Comparison of ENCODE assay signal across 28 mouse cellular contexts in genomic region chr11:64335456-64335855, GRCm38 (mm10).
DNase-seq lines count a peak whose midpoint lies in the region; ATAC-seq and TF ChIP-seq lines count a peak whose summit lies in the region.
"Had no signal": no experiment of that assay in that cellular context is flagged by ENCODE, and none has a peak within 500 bp of the region (broad histone marks: within the 10 kb centered on the region; RNA-seq: fewer than 3 reads in every experiment).

No protein-coding gene starts in this region.

- DNase-seq in heart, adult 11 months, result peak; percentile 10
- no peak for DNase-seq in heart, adult 2 months
- peak; percentile 65 for DNase-seq in midbrain, embryonic 11.5 days (ENCODE audit: low spot score, missing footprints)
- DNase-seq in neural tube, embryonic 11.5 days (ENCODE audit: low spot score), result peak; percentile 15
- no peak for DNase-seq in layer of hippocampus, adult 9-11 months
- DNase-seq in lung, postnatal 10 days, result no peak
- DNase-seq: adrenal gland, postnatal 10 days; cerebellum, adult 9-11 months; gastrocnemius, postnatal 25 days; kidney, adult 9 months; kidney, postnatal 10 days; lung, embryonic 14.5 days; lung, postnatal 4 days; right cerebral cortex, postnatal 4 days; thymus, adult 18-20 months; thymus, postnatal 36 days had no signal

- H3K9me3 ChIP-seq in midbrain, embryonic 11.5 days (ENCODE audit: control insufficient read depth, low read length), result no peaks in the 10 kb centered on the region
- H3K9me3 ChIP-seq in midbrain, embryonic 13.5 days, result no peaks in the 10 kb centered on the region
- H3K9me3 ChIP-seq in limb, embryonic 12.5 days, result no peaks in the 10 kb centered on the region
- H3K9me3 ChIP-seq in neural tube, embryonic 11.5 days (ENCODE audit: control insufficient read depth, low read length), result no peaks in the 10 kb centered on the region
- H3K9me3 ChIP-seq: embryonic facial prominence, embryonic 12.5 days; liver, embryonic 15.5 days; midbrain, embryonic 15.5 days; neural tube, embryonic 12.5 days had no signal

- no peak overlapping the region for H3K27ac ChIP-seq in heart, adult 2 months
- H3K27ac ChIP-seq in midbrain, embryonic 11.5 days (ENCODE audit: low read depth, low read length), result no peak overlapping the region
- H3K27ac ChIP-seq in midbrain, embryonic 13.5 days, result no peak overlapping the region
- H3K27ac ChIP-seq in limb, embryonic 12.5 days, result peak overlapping the region; percentile 47
- H3K27ac ChIP-seq in neural tube, embryonic 11.5 days (ENCODE audit: low read depth, low read length), result no peak overlapping the region
- H3K27ac ChIP-seq: embryonic facial prominence, embryonic 12.5 days; hindbrain, embryonic 14.5 days; liver, embryonic 15.5 days; midbrain, embryonic 15.5 days; neural tube, embryonic 12.5 days; stomach, postnatal 0 days had no signal

- H3K4me3 ChIP-seq in heart, adult 2 months, result no peak overlapping the region
- no peak overlapping the region for H3K4me3 ChIP-seq in midbrain, embryonic 11.5 days (ENCODE audit: low read depth, low read length)
- no peak overlapping the region for H3K4me3 ChIP-seq in midbrain, embryonic 13.5 days (replicated peaks)
- no peak overlapping the region for H3K4me3 ChIP-seq in limb, embryonic 12.5 days (replicated peaks)
- no peak overlapping the region for H3K4me3 ChIP-seq in neural tube, embryonic 11.5 days (ENCODE audit: low read depth, low read length)
- H3K4me3 ChIP-seq: embryonic facial prominence, embryonic 12.5 days; liver, embryonic 15.5 days; megakaryocyte, embryonic 14.5 days; midbrain, embryonic 15.5 days; neural tube, embryonic 12.5 days had no signal

- H3K4me1 ChIP-seq in heart, adult 2 months (ENCODE audit: control insufficient read depth, insufficient read depth, low read length), result no peaks in the 10 kb centered on the region; the same call in 1 of the 2 replicates
- H3K4me1 ChIP-seq in midbrain, embryonic 11.5 days (ENCODE audit: control insufficient read depth, insufficient read depth, low read length), result no peaks in the 10 kb centered on the region
- no peaks in the 10 kb centered on the region for H3K4me1 ChIP-seq in midbrain, embryonic 13.5 days (replicated peaks)
- H3K4me1 ChIP-seq in limb, embryonic 12.5 days (replicated peaks), result peaks cover 26% of the 10 kb centered on the region
- peaks cover 3% of the 10 kb centered on the region; the same call in 1 of the 2 replicates for H3K4me1 ChIP-seq in neural tube, embryonic 11.5 days (ENCODE audit: control insufficient read depth, insufficient read depth, low read length)
- H3K4me1 ChIP-seq: embryonic facial prominence, embryonic 12.5 days; liver, embryonic 15.5 days; megakaryocyte, embryonic 14.5 days; midbrain, embryonic 15.5 days; neural tube, embryonic 12.5 days had no signal

- no peaks in the 10 kb centered on the region for H3K79me2 ChIP-seq in heart, adult 2 months (replicated peaks; ENCODE audit: control insufficient read depth, insufficient read depth, low read length)

- no peak for ATAC-seq in midbrain, embryonic 11.5 days (ENCODE audit: low FRiP score)
- ATAC-seq in midbrain, embryonic 13.5 days, result no peak
- 0 out of 2 replicates have a peak, but pooled peaks have one; percentile 59 for ATAC-seq in limb, embryonic 12.5 days (ENCODE audit: insufficient number of reproducible peaks, insufficient read depth, low FRiP score, low TSS enrichment, low read depth)
- no peak for ATAC-seq in neural tube, embryonic 11.5 days (ENCODE audit: insufficient read depth, low FRiP score, low TSS enrichment)
- ATAC-seq: forebrain, embryonic 14.5 days; intestine, postnatal 0 days; midbrain, embryonic 15.5 days had no signal

- no peaks in the 10 kb centered on the region for H3K36me3 ChIP-seq in heart, adult 2 months (ENCODE audit: control insufficient read depth, insufficient read depth, low read length)
- no peaks in the 10 kb centered on the region for H3K36me3 ChIP-seq in midbrain, embryonic 11.5 days (ENCODE audit: control insufficient read depth, insufficient read depth, low read length)
- no peaks in the 10 kb centered on the region for H3K36me3 ChIP-seq in midbrain, embryonic 13.5 days
- no peaks in the 10 kb centered on the region for H3K36me3 ChIP-seq in limb, embryonic 12.5 days
- H3K36me3 ChIP-seq in neural tube, embryonic 11.5 days (ENCODE audit: control insufficient read depth, insufficient read depth, low read length), result no peaks in the 10 kb centered on the region
- H3K36me3 ChIP-seq: embryonic facial prominence, embryonic 12.5 days; liver, embryonic 15.5 days; midbrain, embryonic 15.5 days; neural tube, embryonic 12.5 days had no signal

- no peak for TF ChIP-seq EP300 in heart, adult 2 months (IDR thresholded peaks at IDR 0.05; ENCODE audit: insufficient read depth, low read depth, low read length)

- TF ChIP-seq POLR2A in heart, adult 2 months (IDR thresholded peaks at IDR 0.05; ENCODE audit: insufficient read depth, low read depth, low read length), result no peak

- H3K4me2 ChIP-seq in midbrain, embryonic 11.5 days, result no peak overlapping the region
- H3K4me2 ChIP-seq in midbrain, embryonic 13.5 days (replicated peaks), result no peak overlapping the region
- H3K4me2 ChIP-seq in limb, embryonic 12.5 days, result peak overlapping the region; percentile 19; the same call in 1 of the 2 replicates
- no peak overlapping the region for H3K4me2 ChIP-seq in neural tube, embryonic 11.5 days (ENCODE audit: low read depth)
- H3K4me2 ChIP-seq: embryonic facial prominence, embryonic 12.5 days; hindbrain, embryonic 14.5 days; liver, embryonic 15.5 days; lung, embryonic 14.5 days; midbrain, embryonic 15.5 days; neural tube, embryonic 12.5 days had no signal

- H3K27me3 ChIP-seq in heart, adult 2 months (ENCODE audit: control insufficient read depth, insufficient read depth, low read length), result no peaks in the 10 kb centered on the region
- H3K27me3 ChIP-seq in midbrain, embryonic 11.5 days (ENCODE audit: control insufficient read depth, insufficient read depth, low read length), result no peaks in the 10 kb centered on the region
- no peaks in the 10 kb centered on the region for H3K27me3 ChIP-seq in midbrain, embryonic 13.5 days
- peaks cover 2% of the 10 kb centered on the region; the same call in 1 of the 2 replicates for H3K27me3 ChIP-seq in limb, embryonic 12.5 days
- no peaks in the 10 kb centered on the region for H3K27me3 ChIP-seq in neural tube, embryonic 11.5 days (ENCODE audit: control insufficient read depth, insufficient read depth, low read length)
- H3K27me3 ChIP-seq: CH12.LX; embryonic facial prominence, embryonic 12.5 days; liver, embryonic 15.5 days; megakaryocyte, embryonic 14.5 days; midbrain, embryonic 15.5 days; neural tube, embryonic 12.5 days had no signal

- 71% methylated on average over 11 of the region's 11 CpGs for WGBS in heart, adult 2 months
- WGBS in midbrain, embryonic 11.5 days, result 80% methylated on average over 11 of the region's 11 CpGs
- WGBS in midbrain, embryonic 13.5 days, result 79% methylated on average over 11 of the region's 11 CpGs
- 54% methylated on average over 11 of the region's 11 CpGs for WGBS in limb, embryonic 12.5 days
- WGBS in neural tube, embryonic 11.5 days, result 57% methylated on average over 11 of the region's 11 CpGs

- intact Hi-C loops in heart, adult 2 months (cut with DNase I), result no loop called here

- TF ChIP-seq CTCF in heart, adult 2 months (IDR thresholded peaks at IDR 0.05), result no peak

- no peak overlapping the region for H3K9ac ChIP-seq in heart, adult 2 months (ENCODE audit: low read depth, low read length)
- no peak overlapping the region for H3K9ac ChIP-seq in midbrain, embryonic 11.5 days (ENCODE audit: low read length)
- H3K9ac ChIP-seq in midbrain, embryonic 13.5 days (replicated peaks), result no peak overlapping the region
- no peak overlapping the region for H3K9ac ChIP-seq in limb, embryonic 12.5 days (replicated peaks)
- H3K9ac ChIP-seq in neural tube, embryonic 11.5 days (ENCODE audit: low read length), result no peak overlapping the region
- H3K9ac ChIP-seq: embryonic facial prominence, embryonic 12.5 days; hindbrain, embryonic 14.5 days; liver, embryonic 15.5 days; lung, embryonic 14.5 days; midbrain, embryonic 15.5 days; neural tube, embryonic 12.5 days had no signal

Comparison
In these comparisons a context has a peak if more than half of its experiments do, and no peak if none do; other contexts are left out.
1. DNase-seq: peak in heart, adult 11 months (single experiment), midbrain, embryonic 11.5 days (single experiment) and neural tube, embryonic 11.5 days (single experiment); none in heart, adult 2 months (0 of 2), layer of hippocampus, adult 9-11 months (single experiment) and lung, postnatal 10 days (single experiment).